Mouse (Mus musculus): ENCODE data around the gene Mrpl51. TPM values are rescaled to one million over a fixed set of nuclear protein-coding genes. Genes with fewer than 3 reads are reported as not detected.
A peak's percentile ranks its signal among the peaks of the same experiment; 100 is the strongest.

Gene Mrpl51
- polyA plus RNA-seq, 1 experiment, result 72.9 TPM

GRCm38 (mm10) chr6:125192016-125192714 is 564 bp downstream of the Mrpl51 start:
- peak; percentile 73 for DNase-seq (ENCODE audit: low spot score)

GRCm38 (mm10) chr6:125192841-125193240 is 1.2 kb downstream of the Mrpl51 start:
- no peak for DNase-seq (ENCODE audit: low spot score)

- no peak for DNase-seq (ENCODE audit: low spot score)
Observed at GRCm38 (mm10) chr6:125193390-125193789, 1.8 kb downstream of the Mrpl51 start.

GRCm38 (mm10) chr6:125195541-125196075 is 4.0 kb downstream of the Mrpl51 start:
- DNase-seq (ENCODE audit: low spot score), result no peak

GRCm38 (mm10) chr6:125196301-125196700 is 4.7 kb downstream of the Mrpl51 start:
- no peak for DNase-seq (ENCODE audit: low spot score)

GRCm38 (mm10) chr6:125197166-125197565 is 5.6 kb downstream of the Mrpl51 start:
- no peak for DNase-seq (ENCODE audit: low spot score)

GRCm38 (mm10) chr6:125210436-125210835 is 18.8 kb downstream of the Mrpl51 start:
- no peak for DNase-seq (ENCODE audit: low spot score)

GRCm38 (mm10) chr6:125212621-125213020 is 21.0 kb downstream of the Mrpl51 start:
- no peak for DNase-seq (ENCODE audit: low spot score)

- DNase-seq (ENCODE audit: low spot score), result no peak
Observed at GRCm38 (mm10) chr6:125213129-125213528, 21.5 kb downstream of the Mrpl51 start.

- no peak for DNase-seq (ENCODE audit: low spot score)
Observed at GRCm38 (mm10) chr6:125213715-125214114, 22.1 kb downstream of the Mrpl51 start.

- DNase-seq (ENCODE audit: low spot score), result peak; percentile 83
Observed at GRCm38 (mm10) chr6:125215148-125215954, 23.8 kb downstream of the Mrpl51 start, which contains the start of gene Vamp1. Vamp1 (plus strand) TSS chr6:125215551.

- no peak for DNase-seq (ENCODE audit: low spot score)
Observed at GRCm38 (mm10) chr6:125216898-125217297, 25.3 kb downstream of the Mrpl51 start.

- no peak for DNase-seq (ENCODE audit: low spot score)
Observed at GRCm38 (mm10) chr6:125217899-125218298, 26.3 kb downstream of the Mrpl51 start.

- no peak for DNase-seq (ENCODE audit: low spot score)
Observed at GRCm38 (mm10) chr6:125218963-125219362, 27.4 kb downstream of the Mrpl51 start.

- no peak for DNase-seq (ENCODE audit: low spot score)
Observed at GRCm38 (mm10) chr6:125221115-125221745, 29.6 kb downstream of the Mrpl51 start.

- DNase-seq (ENCODE audit: low spot score), result no peak
Observed at GRCm38 (mm10) chr6:125222146-125222545, 30.5 kb downstream of the Mrpl51 start.

GRCm38 (mm10) chr6:125222577-125222976 is 31.0 kb downstream of the Mrpl51 start:
- no peak for DNase-seq (ENCODE audit: low spot score)

GRCm38 (mm10) chr6:125225518-125226115 is 34.0 kb downstream of the Mrpl51 start:
- DNase-seq (ENCODE audit: low spot score), result no peak

GRCm38 (mm10) chr6:125230571-125230970 is 39.0 kb downstream of the Mrpl51 start:
- DNase-seq (ENCODE audit: low spot score), result no peak

- DNase-seq (ENCODE audit: low spot score), result peak; percentile 44
Observed at GRCm38 (mm10) chr6:125231117-125232044, 39.8 kb downstream of the Mrpl51 start, which contains the start of gene Tapbpl. Tapbpl (minus strand) TSS chr6:125231860.

GRCm38 (mm10) chr6:125232045-125232437 is 40.4 kb downstream of the Mrpl51 start:
- no peak for DNase-seq (ENCODE audit: low spot score)
